Mouse (Mus musculus) T-cell, adult 2 months (primary cell): ENCODE data around the gene Gucy2e.
A peak's percentile ranks its signal among the peaks of the same experiment; 100 is the strongest.

Experiments
- DNase-seq: peaks from one replicate; pipeline ENCODE4 v3.0.0; 2022; ENCODE audit warnings: low spot score

Gucy2e gene

DNA sequence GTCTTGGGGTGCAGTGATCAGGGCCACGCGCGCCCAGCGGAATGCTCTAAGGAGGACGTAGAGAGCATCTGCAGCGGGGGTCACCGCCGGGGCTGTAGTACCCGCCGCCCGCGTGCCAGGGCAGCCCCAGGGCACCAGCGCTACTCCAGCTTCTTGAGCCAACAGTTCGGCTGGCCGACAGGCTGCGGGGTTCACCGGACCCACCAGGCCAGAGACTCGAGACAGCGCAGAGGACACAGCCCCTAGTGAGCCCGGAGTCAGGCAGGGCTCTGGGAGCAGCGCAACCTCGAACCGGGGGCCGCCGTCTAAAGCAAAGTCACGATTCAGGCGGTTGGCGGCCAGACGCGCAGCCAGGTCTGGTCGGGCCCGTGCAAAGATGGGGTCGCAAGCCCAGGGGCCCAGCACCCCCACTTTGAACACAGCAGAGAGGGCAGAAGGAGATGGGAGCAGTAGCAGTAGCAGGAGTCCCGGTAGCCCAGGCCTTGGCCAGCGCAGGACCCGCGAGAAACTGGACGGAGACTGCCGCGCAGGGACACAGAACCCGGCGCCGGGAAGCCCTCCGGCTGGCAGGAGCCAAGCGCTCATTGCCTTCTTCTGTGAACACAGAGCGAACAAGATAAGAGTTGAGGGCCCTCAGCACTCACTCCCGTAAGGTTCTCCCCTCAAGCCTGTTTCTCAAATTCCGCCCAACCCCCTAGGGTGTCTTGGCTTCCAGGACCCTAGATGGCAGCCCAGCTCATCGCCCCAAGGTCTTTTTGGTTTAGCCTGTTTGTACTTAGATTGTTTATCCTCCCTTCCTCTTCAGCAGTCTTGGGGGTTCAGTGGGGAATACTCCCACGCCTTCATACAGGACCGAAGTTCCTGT lies 543 bp downstream of the Gucy2e start:
- no peak for DNase-seq

DNA sequence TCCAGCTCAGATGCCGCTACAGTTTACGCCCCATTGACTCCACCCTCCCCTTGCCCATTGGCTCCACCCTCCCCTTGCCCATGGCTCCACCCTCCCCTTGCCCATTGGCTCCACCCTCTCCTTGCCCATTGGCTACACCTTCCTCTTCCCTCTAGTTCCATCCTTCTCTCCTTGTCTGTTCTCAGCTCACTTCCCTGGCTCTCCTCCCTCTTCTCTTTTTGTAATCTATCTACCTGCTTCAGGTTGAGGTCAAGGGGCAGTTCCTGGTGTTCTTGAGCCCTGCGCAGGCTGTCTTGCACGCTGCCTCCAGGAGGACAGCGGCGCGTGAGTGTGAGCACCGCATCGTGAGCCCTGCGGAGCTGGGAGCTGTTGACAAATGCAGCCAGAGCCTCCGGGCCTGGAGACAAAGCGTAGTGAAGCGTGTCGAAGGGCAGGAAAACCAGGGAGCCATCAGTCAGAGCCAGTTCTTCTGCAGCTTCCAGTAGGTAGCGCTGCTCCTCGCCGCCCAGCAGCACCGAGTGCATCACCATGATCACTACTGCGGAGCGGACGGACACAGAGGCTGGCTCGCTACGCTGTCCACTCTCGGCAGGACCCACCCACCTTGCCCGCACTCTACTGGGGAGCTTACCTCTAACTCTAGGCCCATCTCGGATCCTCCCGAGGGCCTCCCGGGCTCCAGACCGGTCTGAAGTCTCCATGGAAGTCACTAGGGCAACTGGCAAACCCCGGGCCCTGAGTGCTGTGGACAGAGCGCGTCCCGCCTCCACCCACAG lies 1.4 kb downstream of the Gucy2e start:
- peak; percentile 76 for DNase-seq

DNA sequence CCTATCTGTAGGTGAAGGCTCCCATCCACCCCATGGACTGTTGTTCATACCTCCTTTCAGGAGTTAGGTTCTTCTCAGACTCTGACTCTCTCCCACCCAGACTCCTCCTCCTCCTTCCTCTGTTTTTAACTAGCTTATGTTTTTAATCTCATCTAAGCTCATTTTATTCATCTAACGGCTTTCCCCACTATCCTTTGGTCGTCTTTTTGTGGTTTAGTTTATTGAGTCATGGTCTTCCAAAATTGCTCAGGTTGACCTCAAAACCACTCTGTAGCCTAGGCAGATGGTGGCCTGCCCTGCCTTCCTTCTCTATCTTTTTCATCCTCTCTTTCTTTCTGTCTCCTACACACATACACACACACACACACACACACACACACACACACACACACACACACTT lies 3.7 kb downstream of the Gucy2e start:
- no peak for DNase-seq

DNA sequence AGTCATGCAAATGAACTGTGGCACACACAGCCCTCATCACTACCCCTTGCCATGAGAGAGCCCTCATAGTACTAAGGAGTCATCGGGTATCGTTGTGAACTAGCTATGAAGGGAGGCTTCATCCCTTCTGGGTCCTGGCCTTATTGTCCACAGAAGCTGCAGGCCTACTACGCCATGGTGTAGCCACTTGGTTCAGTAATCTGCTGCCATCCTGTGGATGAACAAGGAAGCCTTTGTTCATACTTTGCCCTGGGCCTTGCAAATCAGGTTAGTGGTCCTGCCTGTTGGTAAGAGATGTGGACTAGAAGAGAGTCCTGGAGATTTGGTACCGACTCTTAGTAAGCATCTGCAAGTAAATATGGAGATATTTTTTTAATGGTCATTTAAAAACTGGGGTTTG lies 6.4 kb downstream of the Gucy2e start:
- no peak for DNase-seq

DNA sequence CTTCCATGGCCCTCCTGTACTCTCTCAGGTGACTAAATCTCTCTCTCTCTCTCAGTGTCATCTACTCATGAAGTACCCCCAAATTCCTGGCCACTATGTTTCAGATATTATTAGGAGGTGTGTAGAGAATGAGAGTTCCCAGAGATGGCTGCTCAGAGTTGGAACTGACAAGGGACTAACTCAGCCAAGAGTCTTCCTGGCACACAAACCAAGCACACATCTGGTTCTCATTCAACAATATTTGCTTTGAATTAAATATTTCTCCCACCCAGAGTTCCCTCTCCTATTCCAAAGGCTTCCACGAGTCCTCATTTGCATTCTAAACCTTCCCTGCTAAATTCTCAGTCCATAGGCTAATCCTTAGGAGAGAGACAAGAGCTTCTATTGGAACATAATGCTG lies 11.1 kb downstream of the Gucy2e start:
- no peak for DNase-seq

DNA sequence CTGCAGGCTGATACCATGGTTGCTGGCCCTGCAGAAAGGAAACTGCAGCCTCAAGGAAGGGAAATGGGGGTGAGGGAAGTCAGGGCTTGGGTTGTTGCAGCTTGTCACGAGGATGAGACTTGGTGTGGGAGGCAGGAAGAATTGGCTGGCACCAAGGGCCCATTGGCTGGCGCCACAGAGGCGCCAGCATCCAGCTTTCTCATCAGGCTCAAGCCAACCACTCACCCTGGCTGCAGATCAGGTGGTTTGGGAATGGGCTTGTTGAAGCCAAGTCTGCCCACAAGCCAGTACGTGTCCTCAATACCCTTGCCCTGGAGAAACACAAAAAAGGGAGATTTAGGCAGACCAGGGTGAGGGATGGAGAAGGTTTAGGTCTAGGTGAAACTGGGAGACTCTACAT lies 13.7 kb downstream of the Gucy2e start:
- no peak for DNase-seq

DNA sequence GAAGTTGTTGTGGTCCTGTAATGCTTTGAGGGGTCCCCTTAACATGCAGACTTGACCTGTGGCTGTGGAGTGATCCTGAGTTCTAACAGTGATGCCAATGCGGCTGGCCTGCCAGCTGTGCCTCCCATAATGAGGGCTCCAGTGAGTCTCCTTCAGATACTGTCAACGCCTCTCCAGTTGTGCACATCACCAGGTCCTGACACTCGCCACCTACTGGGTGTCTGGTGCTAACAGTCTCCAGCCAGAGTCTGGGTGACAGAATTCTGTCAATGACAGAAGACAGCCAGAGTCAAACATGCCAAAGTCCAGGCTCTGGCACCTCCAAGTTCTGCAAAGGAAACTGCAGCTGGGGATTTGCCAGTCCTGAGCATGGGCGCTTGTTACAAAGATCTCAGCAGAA lies 15.8 kb downstream of the Gucy2e start:
- no peak for DNase-seq

DNA sequence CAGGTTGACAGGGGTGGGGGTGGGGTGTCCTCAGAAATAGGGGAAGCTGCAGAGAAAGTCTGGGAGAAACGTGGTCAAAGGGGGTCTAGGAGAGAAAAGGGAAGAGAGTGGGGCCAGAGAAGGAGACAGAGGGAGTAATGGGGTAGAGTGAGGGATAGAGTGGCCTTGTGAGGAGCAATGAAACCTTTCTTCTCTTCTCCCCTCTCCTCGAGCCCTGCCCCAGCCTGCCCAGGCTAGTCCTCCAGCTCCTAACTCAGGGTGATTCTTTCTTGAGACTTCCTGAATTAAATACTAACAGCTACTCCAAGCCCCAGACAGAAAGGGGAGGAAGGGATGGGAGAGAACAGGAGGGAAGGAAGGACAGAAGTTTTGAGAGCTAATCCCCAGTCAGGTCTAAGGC lies 18.2 kb downstream of the Gucy2e start:
- DNase-seq: no peak

DNA sequence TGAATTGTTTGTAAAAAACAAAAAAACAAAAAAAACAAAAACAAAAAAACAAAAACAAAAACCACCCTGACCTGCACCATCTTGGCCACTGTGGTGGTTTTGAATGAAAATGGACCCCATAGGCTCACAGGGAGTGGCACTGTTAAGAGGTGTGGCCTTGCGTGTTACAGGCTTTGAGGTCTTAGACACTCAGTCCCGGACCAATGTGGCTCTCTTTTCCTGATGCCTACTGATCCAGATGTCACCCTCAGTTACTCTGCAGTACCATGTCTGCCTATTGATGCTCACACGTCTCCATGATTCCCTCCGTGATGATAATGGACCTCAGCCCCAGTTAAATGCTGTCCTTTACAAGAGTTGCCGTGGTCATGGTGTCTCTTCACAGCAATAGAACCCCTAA lies 19.4 kb downstream of the Gucy2e start:
- no peak for DNase-seq

DNA sequence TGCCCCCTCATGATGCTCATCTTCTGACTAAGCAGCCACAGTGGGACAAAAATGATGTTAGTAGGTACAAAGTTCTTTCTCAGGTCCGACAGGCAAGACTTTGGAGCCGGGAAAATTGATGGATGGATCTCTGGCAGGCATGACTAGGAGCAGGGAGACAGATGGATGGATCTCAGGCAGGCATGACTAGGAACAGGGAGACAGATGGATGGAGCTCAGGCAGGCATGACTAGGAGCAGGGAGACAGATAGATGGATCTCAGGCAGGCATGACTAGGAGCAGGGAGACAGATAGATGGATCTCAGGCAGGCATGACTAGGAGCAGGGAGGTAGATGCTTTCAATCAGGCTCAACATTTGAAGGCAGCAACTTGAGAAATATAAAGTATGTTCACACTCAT lies 25.4 kb downstream of the Gucy2e start:
- no peak for DNase-seq

DNA sequence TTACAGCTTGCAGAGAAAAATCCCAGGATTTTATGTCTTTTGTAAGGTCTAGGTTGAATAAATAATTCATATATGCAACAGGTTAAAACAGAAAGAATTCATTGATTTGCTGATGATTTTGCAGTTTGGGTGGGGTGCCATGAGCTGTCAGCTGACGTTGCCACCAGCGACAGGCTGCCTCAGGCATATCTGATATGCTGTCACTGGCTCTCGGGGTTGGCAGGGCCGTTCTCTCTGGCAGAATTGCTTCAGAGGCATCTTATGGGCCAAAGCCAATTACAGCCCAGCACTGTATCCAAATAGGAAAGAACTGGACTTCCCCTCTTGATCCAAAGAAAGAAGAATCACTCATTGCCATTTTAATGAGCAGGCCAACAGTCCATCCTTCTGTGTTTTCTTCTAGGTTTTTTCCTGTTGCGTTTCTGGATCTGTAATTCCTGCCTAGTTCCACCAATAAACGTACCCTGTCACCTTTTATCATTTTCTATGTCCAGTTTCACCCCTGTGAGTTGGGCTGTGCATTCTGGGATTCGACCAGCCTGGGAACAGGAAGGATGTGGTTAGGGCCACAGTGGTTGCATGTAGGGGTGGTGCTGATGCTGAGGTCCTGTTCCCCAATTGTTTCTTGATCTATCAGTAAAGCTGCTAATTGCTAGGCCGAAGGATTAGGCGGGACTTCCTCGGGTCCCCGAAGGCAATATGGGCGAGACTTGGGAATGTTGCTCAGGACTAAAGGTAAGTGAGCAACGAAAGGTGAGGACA lies 34.2 kb downstream of the Gucy2e start:
- no peak for DNase-seq

DNA sequence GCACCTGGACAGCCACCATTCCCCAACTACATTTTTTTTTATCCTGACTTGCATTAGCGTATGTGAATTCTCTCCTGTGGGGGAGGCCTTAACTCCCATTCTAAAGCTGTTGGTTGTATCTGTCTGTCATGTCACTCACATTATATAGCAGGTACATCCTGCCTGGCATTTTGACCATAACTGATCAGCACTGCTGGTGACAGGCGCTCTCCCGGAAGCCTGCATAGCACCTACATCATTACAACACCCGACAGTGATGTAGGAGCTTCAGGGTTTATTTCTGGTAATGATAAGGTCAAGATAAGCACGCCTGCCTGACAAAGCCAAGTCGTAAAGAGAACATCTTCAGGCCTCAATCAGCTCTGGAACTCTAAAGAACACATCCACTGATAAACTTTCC lies 36.6 kb downstream of the Gucy2e start:
- no peak for DNase-seq

DNA sequence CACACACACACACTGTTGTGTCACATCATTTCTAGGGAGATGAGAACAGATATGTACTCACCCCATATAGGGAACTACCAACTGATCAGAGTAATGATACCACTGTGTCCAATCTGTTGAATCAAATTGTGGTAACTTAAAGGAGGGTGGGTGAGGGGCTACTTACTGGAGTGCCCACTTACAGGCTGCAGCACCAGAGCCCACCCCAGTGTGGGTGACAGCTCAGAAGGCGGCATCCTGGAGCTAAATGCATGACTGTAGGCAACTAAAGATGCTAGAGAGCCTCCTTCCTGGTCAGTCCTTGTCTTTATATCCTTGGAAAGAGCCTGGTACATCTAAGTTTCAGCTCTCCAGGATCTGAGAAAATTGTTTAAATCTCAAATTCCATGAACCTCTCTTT lies 37.6 kb downstream of the Gucy2e start:
- no peak for DNase-seq

DNA sequence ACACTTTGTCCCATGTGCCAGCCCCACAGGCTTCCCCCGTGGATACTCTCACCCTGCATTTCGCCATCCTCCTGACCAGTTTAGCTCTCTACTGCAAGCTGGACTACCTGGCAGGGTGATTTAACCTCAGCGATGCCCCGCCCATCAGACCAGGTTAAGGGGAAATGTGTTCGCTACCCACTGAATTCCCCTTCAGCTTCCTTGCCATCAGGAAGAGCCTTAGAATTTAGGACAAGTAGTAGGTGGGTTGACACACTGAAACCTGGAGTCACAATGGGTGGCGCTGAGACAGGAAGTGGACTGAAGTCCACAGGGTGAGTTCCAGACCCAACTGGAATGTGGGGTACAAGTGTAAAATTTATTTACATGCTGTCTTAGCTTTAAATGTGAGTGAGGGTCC lies 39.1 kb downstream of the Gucy2e start, which contains the start of gene Alox8:
Gene Alox8, minus strand, starts transcription at position 101 of the 400 bp plus-strand sequence.
- no peak for DNase-seq

DNA sequence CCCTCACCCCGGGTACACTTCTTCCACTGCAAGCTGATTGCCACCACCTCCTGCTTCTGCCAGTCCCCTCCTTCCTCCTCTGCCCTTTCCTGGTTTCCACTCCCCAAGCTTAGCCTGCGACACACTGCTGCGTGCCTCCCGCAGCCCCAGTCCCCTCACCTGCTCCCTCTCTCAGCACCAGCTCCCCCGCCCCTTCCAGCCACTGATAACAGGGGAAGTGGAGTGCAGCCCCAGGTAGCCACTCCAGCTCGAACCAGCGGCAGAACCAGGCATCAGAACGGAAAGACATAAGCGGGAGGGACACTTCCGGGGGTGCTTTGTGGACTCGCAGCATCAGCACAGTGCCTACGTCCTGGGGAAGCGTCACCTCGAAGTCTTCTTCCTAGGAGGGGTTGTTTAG lies 39.6 kb downstream of the Gucy2e start:
- peak; percentile 56 for DNase-seq

DNA sequence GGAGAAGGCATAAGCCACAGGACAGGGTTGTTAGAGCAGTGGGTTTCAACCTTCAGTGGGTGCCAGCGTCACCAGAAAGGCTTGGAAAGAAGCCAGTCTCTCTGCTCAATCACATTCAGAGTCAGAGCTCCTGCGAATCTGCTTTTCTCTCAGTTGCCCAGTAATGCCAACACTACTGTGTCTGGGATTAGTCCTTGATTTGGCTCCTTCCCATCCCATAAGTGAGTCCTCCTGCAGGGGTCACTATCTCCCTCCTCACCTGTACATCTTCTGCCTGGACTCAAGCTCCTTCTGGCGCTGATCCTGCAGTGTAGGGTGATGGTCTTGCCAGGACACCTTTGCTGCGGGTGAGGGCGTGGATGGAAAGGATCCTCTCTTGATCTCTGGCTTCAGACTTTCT lies 40.1 kb downstream of the Gucy2e start:
- DNase-seq: no peak

DNA sequence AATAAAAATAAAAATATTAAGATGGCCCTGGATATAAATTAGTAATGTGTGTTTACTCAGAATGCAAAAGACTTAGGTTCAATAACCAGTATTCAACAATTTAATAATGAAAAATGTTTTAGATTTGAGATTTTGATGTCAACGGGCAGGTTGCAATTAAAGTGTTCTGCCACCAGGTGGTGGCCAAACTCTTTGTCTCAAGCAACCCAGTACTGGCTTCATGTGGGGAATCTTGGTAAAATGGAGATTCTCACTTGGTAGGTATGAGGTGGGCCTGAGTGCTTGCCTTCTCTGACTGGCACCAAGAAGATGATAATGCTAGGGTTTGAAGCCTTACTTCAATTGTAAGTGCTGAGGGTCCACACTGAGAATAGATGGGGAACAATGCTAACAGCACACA lies 44.0 kb downstream of the Gucy2e start:
- peak; percentile 32 for DNase-seq

DNA sequence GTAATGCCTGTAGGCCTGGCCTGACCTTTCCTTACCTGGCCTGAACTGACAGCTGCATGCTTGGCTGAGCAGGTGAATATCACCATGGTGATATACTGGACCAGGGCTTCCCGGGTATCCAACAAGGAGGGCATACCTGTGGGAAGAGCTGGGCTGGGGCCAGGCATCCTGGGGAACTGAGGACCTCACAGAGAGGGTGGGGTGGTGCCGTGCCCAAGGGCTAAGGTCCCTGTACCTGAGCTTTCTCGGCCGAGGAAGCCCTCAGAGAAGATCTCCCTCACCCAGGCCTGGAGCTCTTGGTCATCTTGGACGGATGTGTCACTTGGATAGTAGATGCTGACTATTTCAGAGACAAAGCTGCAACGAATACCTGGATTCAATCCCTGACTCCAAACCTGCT lies 50.9 kb downstream of the Gucy2e start:
- DNase-seq: no peak

DNA sequence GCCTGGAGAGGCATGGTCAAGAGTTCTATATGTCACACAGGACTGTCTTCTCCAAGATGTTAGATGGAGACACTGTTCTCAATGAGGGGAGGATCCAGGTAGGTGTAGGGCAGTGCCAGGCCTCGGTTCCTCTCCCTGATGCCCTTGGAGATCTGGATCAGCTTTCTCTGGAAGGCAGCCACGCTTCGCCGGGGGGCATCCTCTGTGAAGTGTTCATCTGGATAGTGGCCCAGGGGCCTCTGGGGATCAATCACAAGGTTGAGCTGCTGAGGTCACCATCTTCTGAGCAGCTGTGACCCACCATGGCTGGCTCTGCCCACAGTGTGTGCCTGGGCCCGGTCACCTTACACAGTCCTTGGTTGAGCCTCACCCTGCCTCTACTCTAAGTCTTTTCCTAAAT lies 51.8 kb downstream of the Gucy2e start:
- no peak for DNase-seq

DNA sequence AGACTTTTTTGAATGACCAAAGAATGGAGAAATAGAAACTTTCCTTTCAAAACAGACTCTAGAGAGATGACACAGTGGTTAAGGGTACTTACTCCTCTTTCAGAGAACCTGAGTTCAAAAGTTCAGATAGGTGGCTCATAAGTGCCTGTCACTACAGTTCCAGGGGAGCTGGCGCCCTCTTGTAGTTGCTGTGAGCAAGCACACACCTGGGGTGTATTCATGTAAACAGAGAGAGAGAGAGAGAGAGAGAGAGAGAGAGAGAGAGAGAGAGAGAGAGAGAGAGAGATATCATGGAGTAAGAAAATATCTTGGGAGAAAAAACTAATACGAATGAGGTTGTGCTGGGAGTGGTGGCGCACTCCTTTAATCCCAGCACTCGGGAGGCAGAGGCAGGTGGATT lies 56.7 kb downstream of the Gucy2e start:
- DNase-seq: no peak

DNA sequence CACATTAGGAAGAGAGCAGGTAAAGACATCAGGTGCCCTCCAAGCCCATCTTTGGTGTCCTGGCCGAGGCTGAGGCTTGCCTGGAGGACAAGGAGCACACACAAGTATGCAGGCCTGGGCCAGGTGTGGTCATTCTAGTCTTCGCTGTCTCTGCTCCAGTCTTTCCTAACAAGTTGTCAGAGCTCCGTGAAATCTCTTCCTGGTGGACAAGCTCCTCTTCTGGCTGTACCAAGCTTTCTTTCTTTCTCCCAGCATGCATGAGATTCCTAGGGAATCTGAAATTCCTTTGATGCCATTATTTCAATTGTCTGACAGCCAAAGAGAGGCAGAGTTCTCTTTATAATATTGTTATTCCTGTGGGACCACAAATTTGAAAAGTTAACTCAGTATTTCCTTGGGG lies 57.3 kb downstream of the Gucy2e start:
- no peak for DNase-seq

DNA sequence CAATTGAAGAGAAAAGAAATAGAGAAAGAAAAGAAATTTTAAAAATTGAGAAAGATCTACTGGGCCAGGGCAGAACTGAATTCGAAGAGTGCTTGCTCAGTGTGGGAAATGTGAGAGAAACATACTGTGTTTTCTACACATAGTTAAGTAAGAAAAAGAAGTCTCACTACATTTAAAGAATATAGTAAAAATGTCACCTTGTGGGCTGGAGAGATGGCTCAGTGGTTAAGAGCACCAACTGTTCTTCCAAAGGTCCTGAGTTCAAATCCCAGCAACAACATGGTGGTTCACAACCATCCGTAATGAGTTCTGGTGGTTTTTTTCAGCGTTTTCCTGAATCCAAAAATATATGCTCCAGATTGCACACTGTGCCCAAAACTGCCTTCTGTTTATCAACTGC lies 58.3 kb downstream of the Gucy2e start:
- DNase-seq: no peak

DNA sequence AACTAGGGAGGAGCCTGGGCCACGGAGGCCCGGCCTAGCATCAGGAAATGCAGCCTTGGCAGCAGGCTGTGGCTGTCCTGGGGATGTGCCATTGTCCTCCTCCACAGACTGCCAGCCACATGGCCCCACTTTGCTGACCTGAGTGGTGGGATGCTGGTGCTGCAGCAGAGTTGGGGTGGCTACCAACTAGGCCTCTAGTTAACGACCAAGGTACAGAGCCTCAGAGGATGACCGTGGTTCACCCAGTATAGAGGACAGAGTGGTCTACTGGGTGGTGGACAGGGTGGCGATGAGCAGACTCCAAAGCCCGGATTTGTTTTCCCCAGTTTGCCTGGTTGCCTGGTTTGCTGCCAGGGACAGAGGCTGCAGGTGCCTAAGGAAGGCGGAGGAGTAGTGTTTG lies 62.1 kb downstream of the Gucy2e start:
- no peak for DNase-seq
